Mouse (Mus musculus) heart, postnatal 4 days (tissue): ENCODE data around the gene Neu4. TPM values are rescaled to one million over a fixed set of nuclear protein-coding genes. Genes with fewer than 3 reads are reported as not detected.
"Not testable (repeated sequence)": the region's sequence is repeated elsewhere in the genome, so short reads cannot be mapped to it uniquely, and the experiment has no call there.

Experiments
- DNase-seq: peaks from one replicate; pipeline ENCODE4 v3.0.0; 2021
- total RNA-seq, 2 experiments: library from RNA; stranded (reverse); gene quantifications; 2 replicates each; pipeline ENCODE4 v1.2.3; 2021

The Neu4 gene
- total RNA-seq, 2 experiments from 2014 or later, result not detected

DNA sequence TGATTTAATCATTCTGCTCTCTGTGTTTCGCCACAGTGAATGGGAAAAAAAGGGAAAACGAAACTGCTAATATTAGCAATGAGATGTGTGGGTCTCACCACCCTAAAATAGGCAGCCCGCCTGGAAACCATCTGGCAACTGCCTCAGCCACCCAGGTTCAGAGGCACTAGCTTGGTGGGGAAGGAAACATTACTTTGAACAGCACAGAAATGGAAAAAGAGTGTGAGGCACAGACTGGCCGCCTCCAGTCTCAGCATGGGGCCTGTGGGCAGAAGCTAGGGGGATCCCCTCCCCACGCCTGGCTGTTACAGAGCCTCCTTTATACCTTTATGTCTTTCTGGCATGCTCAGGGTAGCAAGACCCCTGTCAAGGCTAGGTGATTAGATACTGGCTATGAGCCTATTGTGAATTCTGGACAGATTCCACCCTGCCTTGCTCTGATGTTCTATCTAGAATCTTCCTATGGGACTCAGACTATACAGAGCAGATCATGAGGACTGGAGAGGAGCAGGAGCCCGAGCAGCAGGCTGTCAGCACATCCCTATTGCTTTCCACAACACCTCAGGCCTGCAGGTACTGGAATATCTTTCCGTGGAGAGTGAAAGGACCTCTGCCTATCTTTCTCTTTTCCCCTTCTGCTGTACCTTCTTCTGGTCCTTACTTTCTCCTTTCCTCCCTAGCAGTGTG, 33.4 kb downstream of the Neu4 start:
- DNase-seq, result no peak

DNA sequence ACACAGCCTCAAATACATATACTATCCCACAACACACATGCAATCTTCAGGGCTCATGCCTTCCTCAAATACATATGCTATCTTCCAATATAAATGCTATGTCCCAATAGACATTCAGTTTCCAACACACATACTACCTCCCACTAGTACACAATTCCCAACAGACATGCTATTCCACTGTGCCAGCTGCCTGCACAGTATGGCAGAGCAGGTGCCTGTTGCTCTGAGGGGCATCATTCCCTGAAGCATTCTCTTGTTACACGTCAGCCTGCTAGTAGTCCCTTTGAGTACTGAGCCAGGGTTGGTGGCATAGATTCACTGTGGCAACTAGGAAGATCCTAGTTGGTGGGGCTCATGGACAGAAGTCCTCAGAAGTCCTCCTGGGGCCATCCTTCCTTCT, 34.2 kb downstream of the Neu4 start:
- DNase-seq, result no peak

DNA sequence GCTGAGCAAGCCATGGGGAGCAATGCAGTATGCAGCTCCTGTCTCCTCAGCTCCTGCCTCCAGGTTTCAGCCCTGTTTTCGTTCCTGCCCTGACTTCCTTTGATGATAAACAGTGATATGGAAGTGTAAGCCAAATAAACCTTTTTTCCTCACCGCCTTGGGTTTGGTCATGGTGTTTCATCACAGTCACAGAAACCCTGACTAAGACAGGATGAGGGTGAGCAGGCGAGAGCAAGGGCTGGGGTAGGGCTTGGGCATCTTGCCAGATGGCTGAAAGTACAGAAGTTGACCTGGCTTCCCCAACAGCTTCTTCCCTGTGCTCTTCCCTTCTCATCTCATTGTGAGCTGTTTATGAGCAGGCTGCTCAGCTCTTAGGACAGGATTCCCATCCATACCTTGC, 35.7 kb downstream of the Neu4 start:
- no peak for DNase-seq

DNA sequence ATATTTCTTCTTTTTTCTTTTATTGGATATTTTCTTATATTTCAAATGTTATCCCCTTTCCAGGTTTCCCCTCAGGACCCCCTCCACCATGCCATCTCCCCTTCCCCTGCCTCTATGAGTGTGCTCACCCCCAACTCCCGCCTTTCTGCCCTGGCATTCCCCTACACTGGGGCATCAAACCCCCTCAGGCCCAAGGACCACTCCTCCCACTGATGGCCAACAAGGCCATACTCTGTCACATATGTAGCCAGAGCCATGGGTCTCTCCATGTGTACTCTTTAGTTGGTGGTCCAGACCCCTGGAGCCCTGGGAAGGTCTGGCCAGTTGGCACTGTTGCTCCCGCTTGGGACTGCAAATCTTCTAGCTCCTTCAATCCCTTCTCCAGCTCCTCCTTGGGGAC, 37.1 kb downstream of the Neu4 start:
- DNase-seq, result no peak

DNA sequence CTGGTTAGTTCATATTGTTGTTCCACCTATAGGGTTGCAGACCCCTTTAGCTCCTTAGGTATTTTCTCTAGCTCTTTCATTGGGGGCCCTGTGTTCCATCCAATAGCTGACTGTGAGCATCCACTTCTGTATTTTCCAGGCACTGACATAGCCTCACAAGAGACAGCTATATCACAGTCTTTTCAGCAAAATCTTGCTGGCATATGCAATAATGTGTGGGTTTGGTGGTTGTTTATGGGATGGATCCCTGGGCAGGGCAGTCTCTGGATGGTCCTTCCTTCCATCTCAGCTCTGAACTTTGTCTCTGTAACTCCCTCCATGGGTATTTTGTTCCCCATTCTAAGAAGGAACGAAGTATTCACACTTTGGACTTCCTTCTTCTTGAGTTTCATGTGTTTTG, 38.0 kb downstream of the Neu4 start:
- not testable (repeated sequence) for DNase-seq

DNA sequence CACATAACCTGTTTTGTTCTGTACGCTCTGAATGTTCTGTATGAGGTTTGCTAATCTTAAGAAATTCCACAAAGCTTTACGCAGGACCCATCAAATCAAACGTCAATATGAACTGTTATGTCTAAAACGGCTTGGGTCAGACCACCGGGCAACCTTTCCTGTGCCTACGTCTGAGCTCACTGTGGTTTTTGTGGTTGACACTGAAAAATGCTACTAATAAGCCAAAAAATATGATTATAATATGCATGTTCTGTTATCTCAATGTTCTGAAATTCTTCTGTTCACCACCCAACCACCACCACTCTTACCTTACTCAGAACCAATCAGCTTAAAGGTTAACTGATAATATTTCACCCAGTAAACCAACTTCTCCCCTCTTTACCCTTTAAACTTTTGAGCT, 54.5 kb downstream of the Neu4 start:
- no peak for DNase-seq

DNA sequence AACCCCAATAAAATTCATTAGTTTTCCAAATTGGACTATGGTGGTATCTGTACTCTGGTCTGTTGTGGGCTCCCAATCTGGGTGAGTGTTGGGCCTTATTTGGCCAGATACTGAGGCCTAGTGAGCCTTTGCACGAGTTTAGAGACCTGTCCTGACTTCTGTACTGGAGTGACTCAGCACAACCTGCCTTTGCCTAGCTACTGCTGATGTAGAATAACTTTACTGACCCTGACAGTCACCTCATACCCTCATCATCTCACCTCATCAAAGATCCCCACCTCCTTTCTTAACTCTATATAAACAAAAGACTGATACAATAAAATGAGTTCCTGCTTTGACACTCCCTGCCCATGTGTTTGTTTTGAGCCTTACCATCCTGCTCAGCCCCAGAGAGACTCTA, 56.5 kb downstream of the Neu4 start:
- no peak for DNase-seq

Other genes starting within 250 kb of the Neu4 start
- 10 to 100 TPM; 78.1 to 79.7 TPM for gene Dtymk, start 218.5 kb upstream of the Neu4 start, total RNA-seq
- 10 to 100 TPM; 11.9 to 13.1 TPM for gene Ing5, start 216.5 kb upstream of the Neu4 start, total RNA-seq
- 10 to 100 TPM; 21.0 to 25.1 TPM for gene D2hgdh, start 195.5 kb upstream of the Neu4 start, total RNA-seq
- under 1 TPM in 1 of 2 experiments, not detected in 1; 0.17 TPM for gene Gal3st2, start 159.1 kb upstream of the Neu4 start, total RNA-seq
- gene Gal3st2b, start 102.1 kb upstream of the Neu4 start, total RNA-seq, result under 1 TPM; 0.34 to 0.45 TPM
- gene Gal3st2c, start 29.9 kb upstream of the Neu4 start, total RNA-seq, result under 1 TPM; 0.38 to 0.45 TPM
- gene Pdcd1, start 32.1 kb downstream of the Neu4 start, total RNA-seq, result not detected